Mouse (Mus musculus) liver, embryonic 12.5 days (tissue): ENCODE measurements around the gene Zdhhc19. TPM values are rescaled to one million over a fixed set of nuclear protein-coding genes. Genes with fewer than 3 reads are reported as not detected.

Source experiments
- ATAC-seq: fragments of 200-750 bp; cut with Nextera tagmentation; 2 replicates; pipeline ENCODE4 v1.8.0; 2017; ENCODE audit warnings: moderate number of reproducible peaks, mild to moderate bottlenecking, moderate library complexity
- H3K27ac ChIP-seq: fragments of 300-500 bp; sonication (generic); 2 replicates; pipeline ENCODE4 v1.5.1; 2016; ENCODE audit warnings: mild to moderate bottlenecking
- H3K27me3 ChIP-seq: fragments of 300-500 bp; sonication (generic); replicated peaks from 2 replicates; pipeline ENCODE4 v1.6.1; 2016; ENCODE audit warnings: mild to moderate bottlenecking, moderate library complexity
- H3K36me3 ChIP-seq: fragments of 300-500 bp; sonication (generic); 2 replicates; pipeline ENCODE4 v1.6.1; 2016; ENCODE audit warnings: mild to moderate bottlenecking, moderate library complexity
- H3K4me1 ChIP-seq: fragments of 300-500 bp; sonication (generic); 2 replicates; pipeline ENCODE4 v1.6.1; 2016
- H3K4me2 ChIP-seq: fragments of 300-500 bp; sonication (generic); 2 replicates; pipeline ENCODE4 v1.6.1; 2016; ENCODE audit warnings: mild to moderate bottlenecking, moderate library complexity
- H3K4me3 ChIP-seq: fragments of 300-500 bp; sonication (generic); 2 replicates; pipeline ENCODE4 v1.5.1; 2016; ENCODE audit warnings: mild to moderate bottlenecking, moderate library complexity
- H3K9ac ChIP-seq: fragments of 300-500 bp; sonication (generic); 2 replicates; pipeline ENCODE4 v1.6.1; 2016; ENCODE audit warnings: mild to moderate bottlenecking, moderate library complexity
- H3K9me3 ChIP-seq: fragments of 300-500 bp; sonication (generic); replicated peaks from 2 replicates; pipeline ENCODE4 v1.6.1; 2016; ENCODE audit warnings: mild to moderate bottlenecking, moderate library complexity
- WGBS: fragments of 180-500 bp; shearing (Covaris S2); methylation state at CpG from one replicate; pipeline ENCODE4 v1.1.7; 2016; ENCODE audit not compliant: insufficient replicate concordance; 5-methylcytosine and 5-hydroxymethylcytosine counted together
- polyA plus RNA-seq: library from polyadenylated mRNA; unstranded; fragments of >200 nt; fragmentation: Nextera tagmentation; extraction: Ambion mirVana; gene quantifications from 2 replicates; pipeline ENCODE4 v1.2.1, GENCODE M21; 2016

Zdhhc19 gene
- polyA plus RNA-seq, 1 experiment from 2014 or later: not detected

- no peaks in the 10 kb centered on the region for H3K9me3 ChIP-seq
- no peak for ATAC-seq
- H3K4me1 ChIP-seq: peaks cover 11% of the 10 kb centered on the region; the same call in 1 of the 2 replicates
- H3K27ac ChIP-seq: no peak overlapping the region
- H3K4me2 ChIP-seq: no peak overlapping the region
- H3K9ac ChIP-seq: no peak overlapping the region
- no peak overlapping the region for H3K4me3 ChIP-seq
- no peaks in the 10 kb centered on the region for H3K36me3 ChIP-seq
- WGBS: 75% methylated on average over 3 of the region's 3 CpGs
- H3K27me3 ChIP-seq: 0 out of 2 replicates have a peak, but pooled peaks cover 3% of the 10 kb centered on the region
These were observed 74.0 kb downstream of the Zdhhc19 start for GRCm38 (mm10) chr16:32570042-32570441.

GRCm38 (mm10) chr16:32572528-32572927 is 76.5 kb downstream of the Zdhhc19 start:
- Histone ChIP-seq H3K4me2 (no peak overlapping the region), H3K9me3 (no peaks in the 10 kb centered on the region), H3K4me3 (no peak overlapping the region), H3K27ac (no peak overlapping the region), H3K36me3 (no peaks in the 10 kb centered on the region), H3K9ac (no peak overlapping the region), H3K27me3 (0 out of 2 replicates have a peak, but pooled peaks cover 3% of the 10 kb centered on the region), H3K4me1 (peaks cover 11% of the 10 kb centered on the region; the same call in 1 of the 2 replicates)
- WGBS: 82% methylated on average over 4 of the region's 4 CpGs
- ATAC-seq: no peak

- no peak overlapping the region for H3K4me2 ChIP-seq
- H3K27ac ChIP-seq: no peak overlapping the region
- WGBS: 69% methylated on average over 4 of the region's 4 CpGs
- no peaks in the 10 kb centered on the region for H3K4me1 ChIP-seq
- H3K9ac ChIP-seq: no peak overlapping the region
- no peaks in the 10 kb centered on the region for H3K9me3 ChIP-seq
- H3K36me3 ChIP-seq: no peaks in the 10 kb centered on the region
- peaks cover 18% of the 10 kb centered on the region; the same call in 1 of the 2 replicates for H3K27me3 ChIP-seq
- H3K4me3 ChIP-seq: no peak overlapping the region
- ATAC-seq: no peak
These were observed 90.4 kb downstream of the Zdhhc19 start for GRCm38 (mm10) chr16:32586482-32586881.

GRCm38 (mm10) chr16:32588568-32588967 is 92.5 kb downstream of the Zdhhc19 start:
- Histone ChIP-seq H3K27ac (no peak overlapping the region), H3K27me3 (peaks cover 31% of the 10 kb centered on the region; the same call in 1 of the 2 replicates), H3K4me2 (no peak overlapping the region), H3K4me3 (no peak overlapping the region), H3K36me3 (no peaks in the 10 kb centered on the region), H3K4me1 (no peaks in the 10 kb centered on the region; the same call in 1 of the 2 replicates), H3K9me3 (no peaks in the 10 kb centered on the region), H3K9ac (no peak overlapping the region)
- WGBS: 69% methylated on average over 3 of the region's 3 CpGs
- no peak for ATAC-seq

- 77% methylated on average over 8 of the region's 8 CpGs for WGBS
- Histone ChIP-seq H3K4me1 (peaks cover 6% of the 10 kb centered on the region), H3K27ac (no peak overlapping the region), H3K9me3 (no peaks in the 10 kb centered on the region), H3K27me3 (peaks cover 35% of the 10 kb centered on the region; the same call in 1 of the 2 replicates), H3K4me2 (no peak overlapping the region), H3K36me3 (no peaks in the 10 kb centered on the region), H3K4me3 (no peak overlapping the region), H3K9ac (no peak overlapping the region)
- ATAC-seq: no peak
These were observed 95.5 kb downstream of the Zdhhc19 start for GRCm38 (mm10) chr16:32591521-32591920.

GRCm38 (mm10) chr16:32593283-32593805 is 97.3 kb downstream of the Zdhhc19 start:
- H3K27me3 ChIP-seq: peaks cover 34% of the 10 kb centered on the region; the same call in 1 of the 2 replicates
- H3K27ac ChIP-seq: no peak overlapping the region
- H3K36me3 ChIP-seq: no peaks in the 10 kb centered on the region
- H3K4me3 ChIP-seq: no peak overlapping the region
- no peaks in the 10 kb centered on the region for H3K9me3 ChIP-seq
- peaks cover 14% of the 10 kb centered on the region for H3K4me1 ChIP-seq
- H3K4me2 ChIP-seq: no peak overlapping the region
- WGBS: 83% methylated on average over 5 of the region's 5 CpGs
- no peak overlapping the region for H3K9ac ChIP-seq
- no peak for ATAC-seq

GRCm38 (mm10) chr16:32593916-32594315 is 97.9 kb downstream of the Zdhhc19 start:
- H3K9ac ChIP-seq: no peak overlapping the region
- no peak overlapping the region for H3K27ac ChIP-seq
- H3K4me2 ChIP-seq: no peak overlapping the region
- no peak overlapping the region for H3K4me3 ChIP-seq
- no peak for ATAC-seq
- peaks cover 33% of the 10 kb centered on the region; the same call in 1 of the 2 replicates for H3K27me3 ChIP-seq
- H3K4me1 ChIP-seq: peaks cover 19% of the 10 kb centered on the region
- H3K36me3 ChIP-seq: no peaks in the 10 kb centered on the region
- H3K9me3 ChIP-seq: no peaks in the 10 kb centered on the region
- 49% methylated on average over 5 of the region's 5 CpGs for WGBS

GRCm38 (mm10) chr16:32594701-32595100 is 98.6 kb downstream of the Zdhhc19 start:
- Histone ChIP-seq H3K9ac (no peak overlapping the region), H3K27me3 (peaks cover 27% of the 10 kb centered on the region; the same call in 1 of the 2 replicates), H3K4me2 (no peak overlapping the region), H3K4me1 (peaks cover 20% of the 10 kb centered on the region), H3K36me3 (no peaks in the 10 kb centered on the region), H3K27ac (no peak overlapping the region), H3K9me3 (no peaks in the 10 kb centered on the region), H3K4me3 (no peak overlapping the region)
- no peak for ATAC-seq
- WGBS: 72% methylated on average over 5 of the region's 5 CpGs

GRCm38 (mm10) chr16:32595142-32595855 is 99.2 kb downstream of the Zdhhc19 start:
- Histone ChIP-seq H3K4me2 (no peak overlapping the region), H3K27ac (no peak overlapping the region), H3K4me3 (no peak overlapping the region), H3K27me3 (peaks cover 24% of the 10 kb centered on the region; the same call in 1 of the 2 replicates), H3K36me3 (no peaks in the 10 kb centered on the region), H3K9ac (no peak overlapping the region), H3K4me1 (peaks cover 20% of the 10 kb centered on the region), H3K9me3 (no peaks in the 10 kb centered on the region)
- no peak for ATAC-seq
- WGBS: 51% methylated on average over 10 of the region's 10 CpGs

- Histone ChIP-seq H3K27me3 (peaks cover 11% of the 10 kb centered on the region; the same call in 1 of the 2 replicates), H3K4me1 (peaks cover 20% of the 10 kb centered on the region), H3K9ac (peak overlapping the region; percentile 56), H3K4me2 (peak overlapping the region; percentile 44), H3K27ac (peak overlapping the region; percentile 86), H3K9me3 (no peaks in the 10 kb centered on the region), H3K4me3 (no peak overlapping the region), H3K36me3 (no peaks in the 10 kb centered on the region)
- peak; percentile 88 for ATAC-seq
- 34% methylated on average over 4 of the region's 4 CpGs for WGBS
These were observed 101.9 kb downstream of the Zdhhc19 start for GRCm38 (mm10) chr16:32597909-32598381.

GRCm38 (mm10) chr16:32599151-32599550 is 103.1 kb downstream of the Zdhhc19 start:
- H3K27ac ChIP-seq: peak overlapping the region; percentile 86; the same call in 1 of the 2 replicates
- no peak for ATAC-seq
- H3K9ac ChIP-seq: no peak overlapping the region

GRCm38 (mm10) chr16:32602193-32602685 is 106.2 kb downstream of the Zdhhc19 start:
- Histone ChIP-seq H3K9ac (no peak overlapping the region), H3K4me1 (peaks cover 17% of the 10 kb centered on the region), H3K36me3 (no peaks in the 10 kb centered on the region), H3K4me2 (no peak overlapping the region), H3K9me3 (no peaks in the 10 kb centered on the region), H3K4me3 (no peak overlapping the region), H3K27ac (no peak overlapping the region), H3K27me3 (no peaks in the 10 kb centered on the region)
- 74% methylated on average over 3 of the region's 3 CpGs for WGBS
- ATAC-seq: no peak

More at GRCm38 (mm10) chr16:32599151-32599550, 103.1 kb downstream of the Zdhhc19 start:
- H3K9me3 ChIP-seq: no peaks in the 10 kb centered on the region
- H3K36me3 ChIP-seq: no peaks in the 10 kb centered on the region
- peaks cover 20% of the 10 kb centered on the region for H3K4me1 ChIP-seq
- 82% methylated on average over 1 of the region's 1 CpGs for WGBS
- no peak overlapping the region for H3K4me2 ChIP-seq
- no peaks in the 10 kb centered on the region for H3K27me3 ChIP-seq
- no peak overlapping the region for H3K4me3 ChIP-seq
